Mouse (Mus musculus) E14TG2a.4 (cell line): ENCODE data around the gene Krt31.

Experiments
- CTCF ChIP-seq: conservative IDR thresholded peaks from 2 replicates; pipeline ENCODE4 v1.5.1; 2014; ENCODE audit warnings: low read length
- NANOG ChIP-seq: IDR thresholded peaks from 2 replicates; pipeline ENCODE4 v1.6.1; 2014; ENCODE audit warnings: borderline replicate concordance, low read length, mixed read lengths

GRCm38 (mm10) chr11:100096141-100096540 lies 45.8 kb upstream of the Krt31 start, which contains the start of gene Krt35:
- no peak for TF ChIP-seq CTCF
- TF ChIP-seq NANOG, result no peak
